Mouse (Mus musculus) megakaryocyte, embryonic 14.5 days (primary cell): ENCODE data around the gene Thumpd2.

ENCODE experiments used
- FLI1 ChIP-seq: IDR thresholded peaks from 2 replicates; pipeline ENCODE4 v1.6.1; 2012; ENCODE audit warnings: low read length, inconsistent platforms, mixed read lengths
- GATA1 ChIP-seq: IDR thresholded peaks from 3 replicates; pipeline ENCODE4 v1.6.1; 2012; ENCODE audit warnings: mixed read lengths, low read length, inconsistent platforms, borderline replicate concordance

DNA sequence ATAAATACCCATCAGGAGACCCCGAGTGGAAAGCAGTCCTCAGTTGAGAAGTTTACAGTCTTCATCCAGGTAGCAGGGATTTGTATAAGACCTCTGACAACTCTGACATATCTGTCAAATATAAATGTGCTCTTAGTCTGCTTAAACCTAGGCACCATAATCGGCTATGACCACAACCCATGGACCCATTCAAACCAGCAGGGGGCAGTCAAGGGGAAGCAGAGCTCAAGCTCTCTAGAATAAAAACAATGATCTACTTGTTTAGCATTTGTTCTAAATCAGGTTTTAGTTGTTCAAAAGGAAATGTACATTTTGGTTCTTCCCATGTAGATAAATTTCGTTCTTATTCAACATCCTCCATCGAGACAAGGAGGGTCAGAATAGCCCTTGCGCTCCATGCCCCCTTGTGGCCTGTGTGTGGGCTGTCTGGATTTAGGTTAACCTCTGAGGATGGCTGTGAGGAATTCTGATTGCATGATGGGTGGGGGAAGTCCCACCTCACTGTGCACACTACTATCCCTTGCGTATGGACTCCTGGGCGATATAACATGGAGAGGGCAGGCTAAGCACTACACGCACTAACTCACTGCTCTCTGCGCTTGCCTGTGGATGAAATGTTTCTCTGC, 19.2 kb downstream of the Thumpd2 start:
- TF ChIP-seq GATA1 (no peak), FLI1 (no peak)
